Mouse (Mus musculus): ENCODE data around the gene Cachd1.

- no peak for TF ChIP-seq CTCF (IDR thresholded peaks at IDR 0.05; ENCODE audit: low read depth, low read length)
- TF ChIP-seq EP300 (IDR thresholded peaks at IDR 0.05; ENCODE audit: insufficient read depth, low read depth, low read length) = no peak
- TF ChIP-seq POLR2A (IDR thresholded peaks at IDR 0.05; ENCODE audit: insufficient read depth, low read length) = no peak
Observed at GRCm38 (mm10) chr4:100973641-100974454, 197.4 kb downstream of the Cachd1 start.
